Mouse (Mus musculus) gastrocnemius, adult 2 months (tissue): Measurements from ENCODE around the gene Il17c. TPM values are rescaled to one million over a fixed set of nuclear protein-coding genes. Genes with fewer than 3 reads are reported as not detected.

Source experiments
- DNase-seq: peaks from one replicate; pipeline ENCODE4 v3.0.0; 2022
- H3K27ac ChIP-seq: fragments of 200-600 bp; 2 replicates; pipeline ENCODE4 v1.8.1; 2022; ENCODE audit warnings: mild to moderate bottlenecking
- H3K4me3 ChIP-seq: fragments of 200-600 bp; 2 replicates; pipeline ENCODE4 v1.8.1; 2022; ENCODE audit warnings: mild to moderate bottlenecking, moderate library complexity
- CTCF ChIP-seq: fragments of 200-600 bp; IDR thresholded peaks from 2 replicates; pipeline ENCODE4 v1.8.1; 2022; ENCODE audit warnings: antibody characterized with exemption, mild to moderate bottlenecking, moderate library complexity
- intact Hi-C: fragments of 180-260 bp; cut with DNase I; formaldehyde crosslinking; loops from one replicate; pipeline ENCODE4 v1.15.1; 2025
- total RNA-seq, 2 experiments: library from RNA; stranded (reverse); gene quantifications; 2 replicates each; pipeline ENCODE4 v1.2.3; 2021

Il17c gene
- total RNA-seq, 2 experiments from 2014 or later = not detected

- peak; percentile 21; the same call in 1 of the 2 replicates for TF ChIP-seq CTCF
- peak overlapping the region; percentile 85 for H3K4me3 ChIP-seq
- peak overlapping the region; percentile 85 for H3K27ac ChIP-seq
- DNase-seq = no peak
- intact Hi-C loops = no loop called here
Observed at GRCm38 (mm10) chr8:122433269-122433905, 11.6 kb downstream of the Il17c start.

- Histone ChIP-seq H3K4me3 (no peak overlapping the region), H3K27ac (no peak overlapping the region)
- intact Hi-C loops = no loop called here
- DNase-seq = no peak
- TF ChIP-seq CTCF = peak; percentile 54
Observed at GRCm38 (mm10) chr8:122435375-122435774, 13.6 kb downstream of the Il17c start.

GRCm38 (mm10) chr8:122436146-122436545 lies 14.3 kb downstream of the Il17c start:
- intact Hi-C loops = no loop called here
- Histone ChIP-seq H3K4me3 (no peak overlapping the region), H3K27ac (no peak overlapping the region)
- no peak for DNase-seq
- TF ChIP-seq CTCF = no peak

GRCm38 (mm10) chr8:122436586-122437125 lies 14.8 kb downstream of the Il17c start:
- DNase-seq = no peak
- TF ChIP-seq CTCF = no peak
- no peak overlapping the region for H3K4me3 ChIP-seq
- intact Hi-C loops = no loop called here
- H3K27ac ChIP-seq = no peak overlapping the region

GRCm38 (mm10) chr8:122437708-122438331 lies 16.0 kb downstream of the Il17c start:
- no peak for TF ChIP-seq CTCF
- intact Hi-C loops = no loop called here
- H3K27ac ChIP-seq = no peak overlapping the region
- no peak for DNase-seq
- H3K4me3 ChIP-seq = no peak overlapping the region

GRCm38 (mm10) chr8:122439336-122439735 lies 17.5 kb downstream of the Il17c start:
- DNase-seq = no peak
- H3K27ac ChIP-seq = no peak overlapping the region
- intact Hi-C loops = no loop called here
- no peak for TF ChIP-seq CTCF
- H3K4me3 ChIP-seq = no peak overlapping the region

GRCm38 (mm10) chr8:122441326-122441725 lies 19.5 kb downstream of the Il17c start:
- H3K4me3 ChIP-seq = no peak overlapping the region
- intact Hi-C loops = loop anchor here (5.0 kb wide), 1 partner anchor 169 kb away; no protein-coding TSS in a partner anchor
- H3K27ac ChIP-seq = no peak overlapping the region
- DNase-seq = no peak
- no peak for TF ChIP-seq CTCF

GRCm38 (mm10) chr8:122442356-122442755 lies 20.5 kb downstream of the Il17c start:
- no peak for DNase-seq
- intact Hi-C loops = loop anchor here (5.0 kb wide), 1 partner anchor 170 kb away; no protein-coding TSS in a partner anchor
- Histone ChIP-seq H3K4me3 (peak overlapping the region; percentile 82), H3K27ac (peak overlapping the region; percentile 94; the same call in 1 of the 2 replicates)
- TF ChIP-seq CTCF = no peak

GRCm38 (mm10) chr8:122442781-122443180 lies 21.0 kb downstream of the Il17c start:
- Histone ChIP-seq H3K4me3 (peak overlapping the region; percentile 82), H3K27ac (peak overlapping the region; percentile 94)
- no peak for TF ChIP-seq CTCF
- DNase-seq = no peak
- intact Hi-C loops = loop anchor here (5.0 kb wide), 1 partner anchor 170 kb away; no protein-coding TSS in a partner anchor

- peak; percentile 99 for DNase-seq
- H3K4me3 ChIP-seq = peak within 1 kb of the TSS; percentile 82
- peak; percentile 56 for TF ChIP-seq CTCF
- peak within 1 kb of the TSS; percentile 94 for H3K27ac ChIP-seq
- intact Hi-C loops = loop anchor here (5.0 kb wide), 1 partner anchor 171 kb away; no protein-coding TSS in a partner anchor
Observed at GRCm38 (mm10) chr8:122443262-122444006, 21.6 kb downstream of the Il17c start, which contains the start of gene Mvd. Gene Mvd (minus strand): TSS chr8:122443422.

GRCm38 (mm10) chr8:122444058-122444748 lies 22.4 kb downstream of the Il17c start:
- TF ChIP-seq CTCF = no peak
- intact Hi-C loops = loop anchor here (5.0 kb wide), 1 partner anchor 172 kb away; no protein-coding TSS in a partner anchor
- DNase-seq = peak; percentile 93
- H3K4me3 ChIP-seq = peak overlapping the region; percentile 82
- H3K27ac ChIP-seq = peak overlapping the region; percentile 94

GRCm38 (mm10) chr8:122445203-122445602 lies 23.4 kb downstream of the Il17c start:
- intact Hi-C loops = no loop called here
- no peak overlapping the region; the same call in 1 of the 2 replicates for H3K4me3 ChIP-seq
- peak overlapping the region; percentile 94; the same call in 1 of the 2 replicates for H3K27ac ChIP-seq

More at GRCm38 (mm10) chr8:122445203-122445602, 23.4 kb downstream of the Il17c start:
- no peak for DNase-seq
- TF ChIP-seq CTCF = peak; percentile 3; the same call in 1 of the 2 replicates
